In genomic region chr15:88828800-88829705, GRCm38 (mm10) we compare ENCODE assay signal across 8 mouse cellular contexts. TPM values are rescaled to one million over a fixed set of nuclear protein-coding genes. Genes with fewer than 3 reads are reported as not detected.
DNase-seq lines count a peak whose midpoint lies in the region; ATAC-seq lines count a peak whose summit lies in the region.

No protein-coding gene starts in this region.

- no peaks in the 10 kb centered on the region for H3K27me3 ChIP-seq in hindbrain, embryonic 15.5 days

- H3K4me3 ChIP-seq in hindbrain, embryonic 15.5 days: no peak overlapping the region

- H3K36me3 ChIP-seq in hindbrain, embryonic 15.5 days: peaks cover 28% of the 10 kb centered on the region

- H3K9ac ChIP-seq in hindbrain, embryonic 15.5 days: no peak overlapping the region

- H3K4me1 ChIP-seq in hindbrain, embryonic 15.5 days (replicated peaks): no peaks in the 10 kb centered on the region

- 58% methylated on average over 17 of the region's 17 CpGs for WGBS in hindbrain, embryonic 15.5 days

- H3K9me3 ChIP-seq in hindbrain, embryonic 15.5 days: no peaks in the 10 kb centered on the region

- ATAC-seq in hindbrain, embryonic 15.5 days (ENCODE audit: low FRiP score, low read depth): peak; percentile 92

- H3K4me2 ChIP-seq in hindbrain, embryonic 15.5 days: no peak overlapping the region

- no peak overlapping the region for H3K27ac ChIP-seq in hindbrain, embryonic 15.5 days (replicated peaks)

- DNase-seq in R1 (ENCODE audit: low read depth, low spot score): peak; percentile 85
- DNase-seq in cerebellum, postnatal 36 days: peak; percentile 95 to 97
- peak; percentile 93 for DNase-seq in gastrocnemius, adult 18-20 months (ENCODE audit: low spot score)
- DNase-seq in layer of hippocampus, postnatal 36 days: peak; percentile 81 to 83
- peak; percentile 91 for DNase-seq in lung, postnatal 25 days (ENCODE audit: low spot score)
- peak; percentile 94 for DNase-seq in retina, embryonic 14.5 days (ENCODE audit: low spot score)
- DNase-seq in thymus, postnatal 25 days: peak; percentile 86

RNA-seq across cellular contexts. Expression of gene Creld2, which starts 9.6 kb away (rescaled TPM):
- total RNA-seq in gastrocnemius, adult 18-20 months (2021): 10 to 100 TPM in 1 of 2 experiments, 1 to 10 TPM in 1; 6.9 to 10.3 TPM
- polyA plus RNA-seq in hindbrain, embryonic 15.5 days (2015; fragmentation: Nextera tagmentation; extraction: Ambion mirVana): 63.2 and 66.0 TPM in 2 replicates
- total RNA-seq in layer of hippocampus, postnatal 36 days (2021): 10 to 100 TPM; 29.3 to 41.6 TPM

RNA-seq across cellular contexts. Expression of gene Alg12, which starts 9.9 kb away (rescaled TPM):
- 1 to 10 TPM; 4.2 to 4.8 TPM for total RNA-seq in gastrocnemius, adult 18-20 months (2021)
- 8.1 and 9.2 TPM in 2 replicates for polyA plus RNA-seq in hindbrain, embryonic 15.5 days (2015; fragmentation: Nextera tagmentation; extraction: Ambion mirVana)
- total RNA-seq in layer of hippocampus, postnatal 36 days (2021): 10 to 100 TPM; 13.0 to 16.3 TPM

RNA-seq across cellular contexts. Expression of gene Pim3, which starts 32.9 kb away (rescaled TPM):
- total RNA-seq in gastrocnemius, adult 18-20 months (2021): 10 to 100 TPM; 24.1 to 37.3 TPM
- polyA plus RNA-seq in hindbrain, embryonic 15.5 days (2015; fragmentation: Nextera tagmentation; extraction: Ambion mirVana): 69.2 and 69.3 TPM in 2 replicates
- 10 to 100 TPM; 36.7 to 37.1 TPM for total RNA-seq in layer of hippocampus, postnatal 36 days (2021)
